Mouse (Mus musculus) regulatory T cell (primary cell): ENCODE results near the gene Grm4.

ENCODE experiments used
- in situ Hi-C: fragments of 300-600 bp; cut with MboI, MseI; formaldehyde crosslinking; loops from one replicate; pipeline ENCODE4 v1.15.1; 2025; ENCODE audit warnings: high pct_unique_total_duplicates

Grm4 gene

DNA sequence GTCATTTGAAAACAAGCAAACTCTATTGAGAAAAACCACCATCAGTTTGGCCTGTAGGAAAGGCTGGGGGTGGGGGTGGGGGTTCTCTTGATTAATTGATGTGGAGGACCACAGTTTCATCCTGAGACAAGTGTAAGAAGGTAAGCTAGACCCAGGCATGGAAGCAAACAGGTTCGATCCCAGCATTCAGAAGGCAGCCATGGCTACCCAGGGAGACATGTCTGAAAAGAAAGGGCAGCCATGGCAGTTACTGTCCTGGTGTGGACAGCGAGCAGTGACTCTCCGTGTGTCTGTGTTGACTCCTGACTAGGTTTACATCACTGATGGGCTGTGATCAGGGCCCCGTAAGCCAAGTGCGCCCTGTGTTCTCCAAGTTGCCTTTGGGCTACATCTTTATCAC is at the start of gene Grm4:
Grm4 (minus strand) TSS at position 101 of the 400 bp plus-strand sequence.
- in situ Hi-C loops = loop anchor here (5.0 kb wide), 1 partner anchor 329 kb away; no protein-coding TSS in a partner anchor

DNA sequence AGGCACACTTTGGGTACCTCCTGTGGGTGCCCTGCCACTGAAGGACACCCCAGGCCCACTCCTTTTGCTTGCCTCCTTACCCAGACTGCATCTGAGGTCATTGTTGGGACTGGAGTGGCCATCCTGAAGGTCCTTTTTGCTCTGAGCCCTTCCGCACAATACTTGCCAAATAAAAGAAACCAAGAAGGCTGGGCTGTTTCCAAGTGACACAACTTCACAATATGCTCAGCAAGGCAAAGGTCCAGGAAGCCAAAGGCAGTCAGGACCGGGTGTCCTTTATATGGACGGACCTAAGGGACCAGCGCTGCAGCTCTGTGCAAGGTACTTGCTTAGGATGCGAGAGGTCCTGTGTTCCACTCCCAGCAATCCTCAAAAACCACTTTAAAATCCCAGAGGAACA is 47.0 kb upstream of the Grm4 start:
- in situ Hi-C loops = loop anchor here (5.0 kb wide), 1 partner anchor 64 kb away; no protein-coding TSS in a partner anchor

DNA sequence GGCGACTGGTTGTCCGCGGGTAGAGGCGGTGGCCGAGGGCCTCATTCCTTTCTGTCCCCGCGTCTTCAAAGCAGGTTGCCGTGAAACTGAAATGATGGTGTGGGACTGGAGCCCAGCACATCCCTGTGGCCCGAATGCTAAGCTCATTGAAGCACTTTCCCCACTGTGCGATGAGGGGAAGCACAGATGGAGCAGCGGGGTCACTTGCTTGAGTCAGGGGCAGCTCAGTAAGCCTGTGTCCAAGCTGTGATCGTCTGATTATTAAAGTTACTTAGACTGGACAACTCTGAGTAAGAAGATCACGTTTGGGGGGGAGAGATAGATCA is 44.7 kb upstream of the Grm4 start:
- in situ Hi-C loops = loop anchor here (5.0 kb wide), 1 partner anchor 66 kb away; no protein-coding TSS in a partner anchor

DNA sequence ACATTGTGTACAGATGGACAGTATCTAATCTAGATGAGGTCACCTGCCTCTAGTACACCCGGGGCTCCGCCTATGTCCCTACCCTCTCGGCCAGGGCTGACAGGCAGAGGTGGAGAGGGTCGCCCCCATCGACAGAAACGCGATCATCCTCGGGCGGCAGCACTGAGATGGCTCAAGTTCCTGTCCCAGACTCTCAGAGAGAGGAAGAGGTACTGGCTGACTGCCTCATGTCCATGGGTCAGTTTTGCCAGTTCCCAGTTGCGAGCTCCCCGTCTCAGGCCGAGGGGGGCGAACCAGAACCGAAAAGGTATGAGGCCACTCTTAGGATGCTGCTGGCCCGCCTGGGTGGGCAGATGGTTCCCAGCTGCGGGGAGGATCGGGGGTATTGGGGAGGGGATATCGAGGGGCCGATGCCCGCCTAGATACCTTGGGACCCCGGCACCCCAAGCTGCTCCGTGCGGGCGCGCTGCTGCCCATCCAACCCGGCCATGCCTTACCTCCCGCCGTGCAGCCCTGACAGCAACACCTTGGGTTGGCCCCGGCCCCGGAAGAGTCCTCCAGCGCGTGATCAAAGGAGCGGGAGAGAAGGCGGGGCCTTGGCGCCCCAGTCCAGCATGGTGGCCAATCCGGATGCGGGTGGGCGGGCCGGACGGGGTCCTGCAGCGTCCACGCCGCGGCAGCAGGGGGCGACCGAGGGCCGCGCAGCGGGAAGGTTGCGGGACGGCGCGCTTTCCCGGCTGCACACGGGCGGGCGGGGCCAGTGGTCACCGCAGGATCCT is 44.1 kb upstream of the Grm4 start, which contains the start of gene AI413582:
AI413582 (minus strand) TSS at position 594 of the 779 bp plus-strand sequence.
- in situ Hi-C loops = loop anchor here (5.0 kb wide), 1 partner anchor 67 kb away; no protein-coding TSS in a partner anchor

DNA sequence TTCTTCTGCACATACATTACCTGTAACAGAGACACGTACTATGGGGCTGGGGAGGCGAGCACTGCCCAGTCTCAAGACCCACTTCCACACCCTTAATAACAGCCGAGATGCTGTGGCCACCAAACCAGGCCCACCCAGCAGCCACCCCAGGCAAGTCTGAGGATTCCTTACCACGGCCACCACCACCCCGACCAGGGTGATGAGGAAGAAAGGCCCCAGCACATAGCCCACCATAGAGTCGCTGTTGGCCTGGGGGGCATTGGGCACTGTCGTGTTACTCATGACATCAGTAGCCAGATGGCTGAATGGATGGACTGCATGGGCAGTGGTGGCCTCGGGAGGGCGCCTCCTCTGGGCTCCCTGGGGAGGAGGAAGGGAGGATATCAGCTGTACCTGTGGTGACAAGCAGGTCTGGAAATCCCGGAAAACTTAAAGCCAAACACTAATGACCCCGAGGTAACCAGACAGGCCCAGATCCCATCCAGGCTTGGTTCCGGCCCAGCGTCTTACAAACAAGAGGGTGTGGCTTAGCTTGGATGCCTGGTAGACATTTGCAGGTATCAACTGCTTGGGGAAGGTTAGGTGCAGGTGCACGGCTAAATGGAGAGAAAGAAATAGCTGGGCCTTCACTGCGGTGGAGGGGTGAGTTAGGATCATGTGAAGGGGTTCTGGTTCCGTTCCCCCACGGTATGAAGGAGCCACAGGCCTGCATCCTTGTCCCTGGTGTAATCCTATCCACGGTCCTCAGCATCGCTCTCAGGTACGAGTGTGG is 43.4 kb upstream of the Grm4 start:
- in situ Hi-C loops = loop anchor here (5.0 kb wide), 1 partner anchor 68 kb away; no protein-coding TSS in a partner anchor

DNA sequence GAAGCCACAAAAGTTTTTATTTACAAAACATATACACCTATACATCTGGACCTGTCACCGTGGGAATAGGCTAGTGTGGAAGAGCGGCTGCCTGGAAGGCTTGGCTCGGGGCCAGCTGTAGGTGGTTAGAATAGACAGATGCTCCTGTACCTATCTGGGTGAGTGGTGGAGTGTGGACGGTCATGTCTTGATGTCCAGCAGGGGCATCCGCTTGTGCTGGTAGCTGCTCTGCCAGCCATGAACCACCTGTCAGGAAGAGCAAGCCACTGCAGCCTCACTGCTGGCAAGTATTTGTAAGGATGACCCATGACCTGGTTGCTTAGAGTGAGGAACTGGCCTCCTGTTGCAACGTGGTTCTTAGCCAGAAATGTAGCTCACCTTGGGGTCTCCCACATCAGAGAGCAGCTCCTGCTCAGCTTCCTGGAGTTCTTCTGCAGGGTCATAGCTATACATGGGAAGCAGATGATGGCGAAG is 42.6 kb upstream of the Grm4 start:
- in situ Hi-C loops = no loop called here

DNA sequence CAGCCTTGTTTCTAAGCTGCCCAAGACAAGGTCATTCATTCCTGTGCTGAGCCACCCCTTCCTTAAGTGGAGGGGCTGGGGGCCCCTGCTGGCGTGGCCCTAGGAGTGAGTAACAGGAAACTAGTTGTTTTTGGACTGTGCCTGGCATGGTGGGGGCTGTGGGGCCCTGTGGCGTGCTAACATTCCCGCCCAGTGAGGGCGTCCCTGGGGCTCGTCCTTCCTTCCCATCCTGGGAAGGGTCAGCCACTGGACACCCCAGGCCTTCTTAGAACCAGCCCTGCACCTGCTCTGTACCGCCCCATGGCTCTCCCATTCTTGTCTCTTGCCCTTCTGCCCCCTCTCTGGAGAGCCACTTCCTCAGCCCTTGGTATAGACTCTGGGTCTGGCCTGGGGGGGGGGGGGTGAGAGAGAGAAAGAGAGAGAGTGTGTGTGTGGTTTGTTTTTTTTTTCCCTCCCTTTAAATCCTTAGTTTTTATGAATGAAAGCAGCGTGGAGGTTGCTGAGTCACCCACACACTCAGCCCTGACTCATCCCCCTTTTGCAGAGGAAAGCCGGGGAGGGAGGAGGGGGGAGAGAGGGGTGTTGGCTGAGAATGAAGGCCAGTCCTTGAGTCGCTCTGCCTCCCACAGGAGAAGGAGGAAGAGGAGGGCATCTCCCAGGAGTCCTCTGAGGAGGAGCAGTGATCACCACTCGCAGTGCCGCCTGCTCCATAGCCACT is 40.8 kb upstream of the Grm4 start:
- in situ Hi-C loops = no loop called here

DNA sequence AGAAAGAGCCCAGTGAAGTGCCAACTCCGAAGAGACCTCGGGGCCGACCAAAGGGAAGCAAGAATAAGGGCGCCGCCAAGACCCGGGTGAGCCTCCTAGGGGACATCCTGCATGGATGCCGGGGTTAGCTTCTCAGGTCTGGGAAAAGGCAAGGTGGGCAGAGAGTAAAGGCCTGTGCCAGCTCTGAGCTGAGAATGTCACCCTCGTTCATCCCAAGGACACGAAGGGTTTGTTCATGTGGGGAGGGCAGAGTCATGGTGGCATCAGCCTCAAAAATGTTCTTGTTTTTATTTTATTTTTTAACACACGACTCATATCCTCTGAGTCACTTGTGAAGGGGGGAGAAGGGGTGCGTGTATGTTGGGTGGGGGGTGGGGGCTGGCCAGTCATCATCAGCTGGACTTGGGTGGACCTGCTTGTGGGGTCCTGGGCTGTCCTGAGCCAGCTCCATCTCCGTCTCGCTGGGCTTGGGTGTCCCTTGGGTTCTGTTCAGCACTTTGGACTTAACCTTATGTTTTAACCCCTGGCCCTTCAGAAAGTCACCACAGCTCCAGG is 39.8 kb upstream of the Grm4 start:
- in situ Hi-C loops = no loop called here

DNA sequence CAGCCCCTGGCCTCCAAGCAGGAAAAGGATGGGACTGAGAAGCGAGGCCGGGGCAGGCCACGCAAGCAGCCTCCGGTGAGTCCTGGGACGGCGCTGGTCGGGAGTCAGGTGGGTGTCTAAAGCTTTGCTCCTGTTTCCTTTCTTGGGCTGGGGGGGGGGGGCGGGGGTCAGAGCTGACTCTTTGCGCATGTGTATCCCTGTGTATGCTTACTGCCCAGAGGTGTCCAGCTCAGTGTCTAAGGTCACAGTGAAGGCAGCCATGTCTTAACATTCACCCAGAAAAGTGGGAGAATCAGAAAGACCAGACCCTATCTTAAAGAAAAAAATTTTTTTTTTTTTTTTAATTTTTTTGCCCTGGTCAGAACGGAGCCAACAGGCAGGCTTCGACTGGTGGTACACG is 38.4 kb upstream of the Grm4 start:
- in situ Hi-C loops = no loop called here

DNA sequence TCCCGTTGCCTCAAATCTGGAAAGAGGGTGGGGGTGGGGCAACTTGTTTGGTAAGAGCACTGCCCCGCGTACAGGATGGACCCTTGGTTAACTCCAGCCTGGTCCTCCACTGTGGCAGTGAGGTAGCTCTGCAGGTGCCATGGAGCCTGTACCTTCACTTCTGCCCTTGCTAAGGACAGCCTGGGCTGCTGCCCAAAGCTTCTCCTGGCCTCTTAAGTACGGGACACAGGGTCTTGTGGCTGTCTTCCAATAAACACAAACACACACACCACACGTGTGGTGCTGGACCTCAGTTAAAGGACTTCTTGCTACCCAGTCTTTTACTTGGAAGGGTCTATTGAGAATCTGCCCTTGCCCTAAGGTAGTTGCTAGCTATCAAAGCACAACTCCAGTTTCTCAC is 37.6 kb upstream of the Grm4 start:
- in situ Hi-C loops = no loop called here

DNA sequence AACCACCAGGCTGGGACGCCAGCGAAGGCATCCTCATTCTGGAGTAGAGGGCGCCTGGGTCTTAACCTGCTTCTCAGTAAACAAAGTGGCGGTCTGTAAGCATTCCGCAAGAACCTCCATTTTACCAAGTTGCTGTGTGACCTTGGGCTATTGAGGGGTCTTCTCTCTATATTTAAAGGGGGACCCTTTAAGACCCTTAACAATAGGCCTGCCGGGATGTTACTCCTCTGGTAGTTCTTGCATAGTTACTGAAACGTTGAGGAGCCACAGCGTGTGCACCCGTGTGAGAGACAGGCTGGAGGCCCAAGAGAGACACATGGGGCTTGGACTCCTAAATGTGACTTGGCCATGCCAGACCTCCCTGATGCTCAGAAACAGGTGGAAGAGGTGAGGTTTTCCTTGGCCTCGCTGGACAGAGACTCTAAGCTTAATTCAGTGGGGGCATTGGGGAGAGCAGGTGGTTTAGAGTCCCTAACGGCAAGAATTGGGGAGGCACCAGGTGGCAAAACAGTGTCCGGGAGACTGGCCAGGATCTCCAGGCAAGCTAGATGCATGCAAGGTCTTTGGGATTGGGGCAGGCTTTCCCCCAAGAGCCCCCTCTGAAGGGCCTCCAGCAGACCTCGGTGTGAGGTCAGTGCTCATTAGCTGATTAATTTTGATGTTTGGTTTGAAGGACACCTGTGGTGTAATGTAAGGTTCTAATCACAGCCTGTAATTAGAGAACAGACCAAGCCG is 36.9 kb upstream of the Grm4 start:
- in situ Hi-C loops = no loop called here

DNA sequence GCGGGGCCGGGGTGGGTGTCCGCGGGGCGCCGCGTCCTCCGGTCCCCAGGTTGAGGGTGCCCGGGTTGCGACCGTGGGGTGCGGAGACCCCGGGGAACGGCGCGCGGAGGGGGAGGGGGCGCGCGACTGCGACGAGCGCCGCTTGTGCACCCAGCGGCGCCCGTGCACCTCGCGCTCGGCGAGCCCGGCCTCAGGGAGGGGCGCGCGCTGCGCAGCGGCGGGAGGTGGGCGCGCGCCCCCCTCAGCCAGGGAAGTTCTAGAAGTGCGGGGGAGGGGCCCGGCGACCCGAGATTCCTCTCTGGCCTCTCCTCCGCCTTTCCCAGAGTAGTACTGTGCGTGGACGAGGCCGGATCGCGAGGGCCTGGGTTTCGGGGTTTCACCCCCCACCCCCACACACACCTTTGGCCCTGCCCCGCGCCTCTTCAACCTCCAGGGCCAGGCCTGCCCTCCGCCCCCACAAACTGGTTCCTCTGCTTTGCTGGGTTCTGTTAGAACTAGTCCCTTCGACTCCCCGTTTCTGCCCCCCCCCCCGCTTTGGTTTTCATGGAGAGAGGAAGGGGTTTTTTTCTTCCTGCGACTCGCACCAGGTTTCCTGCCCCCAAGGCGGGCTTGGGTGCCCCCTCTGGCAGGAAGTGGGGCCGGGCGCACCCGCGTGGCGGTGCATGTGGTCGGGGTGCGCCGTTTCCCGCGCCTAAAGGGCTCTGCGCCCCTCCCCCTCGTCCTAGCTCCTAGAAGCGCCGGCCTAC is 36.2 kb upstream of the Grm4 start:
- in situ Hi-C loops = no loop called here

DNA sequence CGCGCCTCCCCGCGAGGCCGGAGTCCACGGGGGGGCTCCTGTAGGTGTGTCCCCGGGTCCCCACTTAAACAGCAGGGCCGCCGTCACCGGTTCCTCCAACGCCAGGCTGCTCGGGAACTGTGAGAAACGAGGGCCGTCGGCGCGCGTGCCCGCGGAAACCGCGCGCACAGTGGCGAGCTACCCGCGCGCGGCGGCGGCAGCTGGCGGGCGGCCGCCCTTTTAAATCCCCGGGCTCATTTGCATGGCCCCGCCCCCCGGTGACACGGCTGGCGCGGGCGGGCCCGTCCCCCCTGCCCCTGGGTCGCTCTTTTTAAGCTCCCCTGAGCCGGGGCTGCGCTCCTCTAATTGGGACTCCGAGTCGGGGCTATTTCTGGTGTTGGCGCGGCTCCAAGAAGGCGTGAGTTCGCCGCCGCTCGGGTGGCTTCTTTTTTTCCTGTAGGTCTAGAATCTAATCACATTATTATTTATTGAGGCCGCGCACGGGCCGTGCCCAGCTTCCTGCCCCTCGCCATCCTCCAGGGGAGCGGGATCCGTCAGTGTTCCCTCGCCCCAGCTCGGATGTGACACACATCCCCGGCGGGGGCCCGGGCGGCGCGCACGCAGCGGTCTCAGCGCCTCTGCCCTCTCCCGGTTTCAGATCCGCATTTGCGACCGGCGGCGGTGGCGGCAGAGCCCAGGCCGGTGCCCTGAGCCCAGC is 35.3 kb upstream of the Grm4 start, which contains the start of gene Hmga1:
Hmga1 (plus strand) TSS at position 183 of the 697 bp plus-strand sequence.
- in situ Hi-C loops = no loop called here

DNA sequence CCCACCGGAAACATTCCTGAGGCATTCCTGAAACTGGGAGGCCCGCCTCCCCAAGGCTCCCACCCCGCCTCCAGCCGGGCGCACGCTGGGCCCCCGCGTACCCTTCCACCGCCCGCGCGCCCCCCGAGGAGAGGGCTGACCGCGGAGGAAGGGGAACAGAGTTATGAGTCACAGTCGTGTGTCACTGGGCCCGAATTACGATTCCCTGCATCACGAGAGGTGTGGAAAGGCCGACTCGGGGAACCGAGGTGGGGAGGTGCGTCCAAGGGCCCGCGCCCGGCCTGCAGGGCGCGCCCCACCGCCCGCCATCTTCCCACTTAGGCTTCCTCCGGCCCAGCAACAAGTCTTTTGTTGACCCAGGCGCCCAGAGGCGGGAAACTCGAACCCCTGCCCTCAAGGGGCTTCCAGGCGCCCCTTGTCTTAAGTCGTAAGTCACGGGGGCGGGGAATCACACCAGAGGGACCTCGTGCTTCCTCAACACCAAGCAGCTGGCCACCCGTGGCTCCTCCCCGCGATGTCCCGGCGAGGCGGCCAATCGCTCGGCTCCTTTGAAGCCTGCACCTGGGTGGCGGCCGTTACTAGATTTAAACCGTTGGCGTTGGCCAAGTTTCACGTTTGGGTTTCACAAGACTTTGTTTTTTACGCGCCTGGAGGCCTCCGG is 34.4 kb upstream of the Grm4 start:
- in situ Hi-C loops = no loop called here

DNA sequence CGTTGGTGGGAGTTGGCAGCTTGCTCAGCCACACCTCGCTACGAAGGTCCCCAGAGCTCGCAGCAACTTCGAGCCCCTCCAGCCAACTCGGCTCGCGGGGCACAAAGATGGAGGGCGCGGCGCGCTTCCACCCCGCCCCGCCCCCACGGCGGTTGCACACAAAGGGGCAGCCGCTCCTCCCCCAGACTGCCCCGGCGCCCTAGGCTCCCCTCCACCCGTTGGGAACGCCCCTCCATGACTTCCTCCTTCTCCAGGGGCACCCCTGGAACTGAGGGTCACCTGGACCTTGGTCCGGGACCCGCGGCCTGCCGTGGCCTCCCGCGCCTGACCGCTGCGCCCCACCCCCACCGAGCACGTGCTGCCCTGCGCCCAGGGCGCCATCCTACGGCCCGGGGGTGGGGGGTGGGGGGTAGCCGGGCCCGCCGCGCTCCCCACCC is 33.9 kb upstream of the Grm4 start:
- in situ Hi-C loops = no loop called here

DNA sequence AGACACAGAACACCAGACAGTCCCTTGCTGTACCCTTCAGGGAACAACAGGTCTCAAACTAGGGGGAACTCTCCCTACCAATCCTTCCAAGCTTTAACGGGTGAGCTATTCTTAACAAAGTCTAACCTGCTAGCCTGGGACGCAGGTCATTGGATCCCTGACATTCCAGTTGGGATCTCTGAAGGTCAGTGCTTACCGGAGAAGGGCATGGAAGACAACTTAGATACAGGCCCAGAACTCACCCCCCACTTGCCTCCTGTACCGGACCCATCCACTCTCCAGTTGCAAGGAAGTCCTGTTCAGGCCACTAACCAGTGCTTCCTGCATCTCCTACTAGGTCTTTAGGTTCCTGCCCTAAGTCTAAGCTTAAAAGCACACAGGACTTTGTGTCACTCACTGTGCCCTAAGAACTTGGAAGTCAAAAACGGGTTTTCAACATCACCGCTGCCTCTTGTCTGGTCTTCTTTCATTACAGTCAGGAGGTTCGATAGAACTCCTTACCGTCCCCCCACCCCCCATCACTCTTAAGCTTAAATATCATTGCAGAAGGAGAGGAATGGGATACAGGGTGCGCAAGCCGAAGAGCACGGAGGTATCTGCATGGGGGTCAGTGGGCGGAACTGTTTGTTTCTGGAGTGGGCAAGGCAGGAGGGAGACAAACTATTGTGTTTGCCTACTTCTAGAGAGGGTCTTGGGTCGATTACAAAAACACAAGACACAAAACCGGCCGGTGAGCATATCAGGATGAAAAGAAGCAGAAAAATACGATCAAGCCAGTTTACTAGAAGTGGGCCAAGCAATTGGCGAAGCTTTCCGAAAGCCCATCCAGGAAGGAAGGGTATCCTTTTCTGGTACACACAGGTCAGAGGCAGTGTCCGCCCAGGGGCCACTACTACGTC is 33.1 kb upstream of the Grm4 start:
- in situ Hi-C loops = no loop called here

DNA sequence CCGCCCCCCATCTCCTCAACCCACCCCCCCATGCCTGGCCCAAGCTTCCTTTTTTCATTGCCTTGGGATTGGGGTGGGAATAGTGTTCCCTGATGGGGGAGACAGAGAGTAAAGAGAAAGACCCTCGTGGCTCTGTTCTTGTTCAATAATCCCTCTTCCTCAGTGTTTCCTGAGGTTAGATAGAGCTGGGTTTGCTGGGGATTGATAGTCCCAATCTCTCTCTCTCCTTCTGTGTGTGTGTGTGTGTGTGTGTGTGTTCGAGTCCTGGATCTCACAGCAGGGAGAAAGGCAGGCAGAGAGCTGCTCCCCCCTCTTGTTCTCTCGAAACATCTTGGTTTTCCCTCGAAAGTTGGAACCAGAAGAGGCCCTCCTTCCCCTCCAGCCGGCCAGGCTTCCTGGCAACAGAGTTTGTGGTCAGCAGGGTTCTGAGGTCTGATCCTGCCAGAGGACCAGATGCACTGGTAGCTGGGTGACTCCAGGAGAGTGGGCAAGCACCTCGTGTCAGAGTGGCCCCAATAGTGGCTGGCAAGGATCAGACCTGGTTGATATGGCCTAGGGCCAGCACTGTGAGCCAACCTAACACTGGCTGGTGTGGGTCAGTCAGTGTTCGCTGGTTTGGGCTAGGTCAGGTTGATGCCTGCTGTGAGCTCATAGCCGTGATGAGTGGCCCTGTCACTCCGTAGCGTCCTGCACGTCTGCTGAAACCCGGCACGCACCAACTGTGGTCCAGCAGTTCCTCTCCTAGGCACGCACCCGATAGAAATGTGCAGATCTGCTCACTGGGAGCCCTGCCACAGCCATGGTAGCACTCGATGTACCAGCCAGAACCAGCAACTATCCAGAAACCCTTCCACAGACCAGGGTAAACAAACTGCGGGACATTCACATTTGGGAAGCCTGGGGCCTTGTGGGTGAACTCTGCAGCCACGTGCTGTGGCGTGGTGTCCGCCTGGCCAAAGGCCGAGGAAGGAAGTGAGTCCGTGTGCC is 31.3 kb upstream of the Grm4 start:
- in situ Hi-C loops = no loop called here
